Comparison of ENCODE assay signal across 24 mouse cellular contexts in the genomic region with DNA sequence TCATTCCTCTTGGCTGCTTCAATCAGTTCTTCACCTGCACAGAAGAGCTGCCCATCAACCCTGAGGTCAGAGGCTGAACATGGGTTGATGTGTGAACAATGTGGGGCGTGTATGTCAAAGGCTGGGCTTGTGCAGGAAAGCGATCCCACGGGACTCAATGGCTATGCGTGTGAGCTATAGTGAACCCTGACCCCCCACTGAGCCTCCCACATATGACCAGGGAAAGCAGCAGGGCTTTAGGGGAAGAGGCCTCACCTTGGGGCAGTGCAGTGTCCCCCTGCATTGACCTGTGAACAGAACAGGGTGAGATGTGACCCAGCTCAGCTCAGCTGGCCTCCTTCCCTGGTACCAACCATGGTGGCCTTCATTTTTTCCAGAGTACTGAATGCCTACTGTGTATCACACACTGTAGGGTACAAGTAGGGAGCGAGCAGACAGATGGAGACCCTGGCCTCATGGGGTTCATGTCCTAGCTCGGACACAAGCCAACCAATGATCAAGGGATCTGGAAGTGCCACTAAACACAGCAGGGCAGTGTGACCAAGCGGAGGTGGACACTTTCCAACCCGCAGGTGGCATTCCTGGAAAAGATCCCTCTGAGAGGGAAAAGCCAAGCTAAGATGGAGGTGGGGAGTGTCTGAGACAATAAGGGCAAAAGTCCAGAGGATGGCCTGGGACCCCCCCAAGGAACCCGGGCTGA. TPM values are rescaled to one million over a fixed set of nuclear protein-coding genes. Genes with fewer than 3 reads are reported as not detected.
DNase-seq lines count a peak whose midpoint lies in the region; ATAC-seq and TF ChIP-seq lines count a peak whose summit lies in the region.
"Had no signal": no experiment of that assay in that cellular context is flagged by ENCODE, and none has a peak within 500 bp of the region (broad histone marks: within the 10 kb centered on the region; RNA-seq: fewer than 3 reads in every experiment).

No protein-coding gene starts in this region.

- H3K27ac ChIP-seq in left cerebral cortex, adult 2 months: peak overlapping the region; percentile 16; the same call in 1 of the 2 replicates
- 0 out of 2 replicates have a peak overlapping the region, but pooled peaks have one; percentile 99 for H3K27ac ChIP-seq in limb, embryonic 12.5 days
- H3K27ac ChIP-seq: forebrain, embryonic 13.5 days; kidney, postnatal 0 days; macrophage had no signal

- ATAC-seq in limb, embryonic 12.5 days (ENCODE audit: insufficient number of reproducible peaks, insufficient read depth, low FRiP score, low TSS enrichment, low read depth): no peak
- ATAC-seq: forebrain, embryonic 13.5 days had no signal

- H3K4me2 ChIP-seq in limb, embryonic 12.5 days: no peak overlapping the region
- H3K4me2 ChIP-seq: forebrain, embryonic 13.5 days; heart, embryonic 11.5 days; lung, embryonic 14.5 days; midbrain, embryonic 12.5 days had no signal

- H3K4me3 ChIP-seq in left cerebral cortex, adult 2 months: no peak overlapping the region
- no peak overlapping the region for H3K4me3 ChIP-seq in limb, embryonic 12.5 days (replicated peaks)
- H3K4me3 ChIP-seq: forebrain, embryonic 13.5 days; midbrain, embryonic 12.5 days had no signal

- H3K36me3 ChIP-seq in limb, embryonic 12.5 days: peaks cover 60% of the 10 kb centered on the region

- H3K9ac ChIP-seq in limb, embryonic 12.5 days (replicated peaks): no peak overlapping the region
- H3K9ac ChIP-seq: forebrain, embryonic 13.5 days; lung, embryonic 14.5 days; midbrain, embryonic 12.5 days had no signal

- H3K4me1 ChIP-seq in limb, embryonic 12.5 days (replicated peaks): peaks cover 25% of the 10 kb centered on the region

- no peaks in the 10 kb centered on the region for H3K9me3 ChIP-seq in limb, embryonic 12.5 days
- H3K9me3 ChIP-seq: forebrain, embryonic 13.5 days; midbrain, embryonic 12.5 days had no signal

- DNase-seq in gastrocnemius, postnatal 10 days: peak; percentile 7
- DNase-seq in gastrocnemius, postnatal 4 days (ENCODE audit: low spot score in 2 of 2): no peak
- no peak for DNase-seq in left cerebral cortex, adult 2 months (ENCODE audit: extremely low spot score in 1 of 2, low spot score in 2 of 2)
- DNase-seq in left cerebral cortex, postnatal 4 days: no peak
- DNase-seq in cerebellum, adult 9-10 months: peak; percentile 83
- no peak for DNase-seq in thymus, postnatal 4 days
- no peak for DNase-seq in natural killer cell, adult 2 months (ENCODE audit: low spot score in 2 of 2)
- DNase-seq: adrenal gland, postnatal 10 days; embryo, embryonic 11 days; gastrocnemius, postnatal 36 days; layer of hippocampus, adult 9-11 months; liver; lung, embryonic 14.5 days; thymus, postnatal 25 days had no signal

- TF ChIP-seq CTCF in left cerebral cortex, adult 2 months (IDR thresholded peaks at IDR 0.05): no peak

- WGBS in limb, embryonic 12.5 days: 89% methylated on average over 9 of the region's 9 CpGs

- no peaks in the 10 kb centered on the region for H3K27me3 ChIP-seq in limb, embryonic 12.5 days
- H3K27me3 ChIP-seq: forebrain, embryonic 13.5 days; midbrain, embryonic 12.5 days had no signal

- intact Hi-C loops in left cerebral cortex, adult 2 months (cut with DNase I): loop anchor here (5.0 kb wide), 1 partner anchor 447 kb away; the partner anchor contains the start of gene 1700029I15Rik
- intact Hi-C loops in left cerebral cortex, postnatal 4 days (cut with DNase I): no loop called here

RNA-seq across cellular contexts. Expression of gene Mdk, which starts 2.9 kb away (rescaled TPM):
- 10 to 100 TPM; 43.3 to 55.2 TPM for total RNA-seq in gastrocnemius, postnatal 10 days (2021)
- total RNA-seq in gastrocnemius, postnatal 4 days (2021): 100 to 1,000 TPM; 130 to 135 TPM
- total RNA-seq in left cerebral cortex, adult 2 months (2021): 10 to 100 TPM; 16.5 to 21.5 TPM
- total RNA-seq in left cerebral cortex, postnatal 4 days (2021): 10 to 100 TPM; 40.6 to 45.4 TPM
- polyA plus RNA-seq in limb, embryonic 12.5 days (2016; fragmentation: Nextera tagmentation; extraction: Ambion mirVana): 2,281 and 2,291 TPM in 2 replicates

RNA-seq across cellular contexts. Expression of gene Chrm4, which starts 7.9 kb away (rescaled TPM):
- total RNA-seq in gastrocnemius, postnatal 10 days (2021): under 1 TPM in 1 of 2 experiments, not detected in 1; 0.16 TPM
- under 1 TPM; 0.32 to 0.36 TPM for total RNA-seq in gastrocnemius, postnatal 4 days (2021)
- 10 to 100 TPM; 47.9 to 59.9 TPM for total RNA-seq in left cerebral cortex, adult 2 months (2021)
- 10 to 100 TPM; 10.8 to 12.2 TPM for total RNA-seq in left cerebral cortex, postnatal 4 days (2021)
- 0.33 and 0.65 TPM in 2 replicates for polyA plus RNA-seq in limb, embryonic 12.5 days (2016; fragmentation: Nextera tagmentation; extraction: Ambion mirVana)
- total RNA-seq: gastrocnemius, postnatal 36 days; heart, postnatal 25 days; neutrophil, adult 5-6 weeks had no signal
- polyA plus RNA-seq: heart, embryonic 11.5 days; kidney, postnatal 0 days; macrophage had no signal

RNA-seq across cellular contexts. Expression of gene Gm9821, which starts 10.5 kb away (rescaled TPM):
- not detected for total RNA-seq in gastrocnemius, postnatal 10 days (2021)
- not detected for total RNA-seq in gastrocnemius, postnatal 4 days (2021)
- total RNA-seq in left cerebral cortex, adult 2 months (2021): not detected
- not detected for total RNA-seq in left cerebral cortex, postnatal 4 days (2021)
- polyA plus RNA-seq in limb, embryonic 12.5 days (2016; fragmentation: Nextera tagmentation; extraction: Ambion mirVana): 0.28 and 0.59 TPM in 2 replicates
- total RNA-seq: adrenal gland, postnatal 10 days; gastrocnemius, postnatal 36 days; heart, postnatal 25 days; left cerebral cortex, postnatal 10 days had no signal
- polyA plus RNA-seq: testis, adult 2 months had no signal

RNA-seq across cellular contexts. Expression of gene Dgkz, which starts 40.7 kb away (rescaled TPM):
- 10 to 100 TPM; 60.5 to 84.3 TPM for total RNA-seq in gastrocnemius, postnatal 10 days (2021)
- total RNA-seq in gastrocnemius, postnatal 4 days (2021): 100 to 1,000 TPM in 1 of 2 experiments, 10 to 100 TPM in 1; 96.0 to 121 TPM
- 100 to 1,000 TPM; 553 to 561 TPM for total RNA-seq in left cerebral cortex, adult 2 months (2021)
- 100 to 1,000 TPM; 134 to 158 TPM for total RNA-seq in left cerebral cortex, postnatal 4 days (2021)
- 33.7 and 39.9 TPM in 2 replicates for polyA plus RNA-seq in limb, embryonic 12.5 days (2016; fragmentation: Nextera tagmentation; extraction: Ambion mirVana)

Comparison
In these comparisons a context has a peak if more than half of its experiments do, and no peak if none do; other contexts are left out.
1. DNase-seq: peak in gastrocnemius, postnatal 10 days (single experiment) and cerebellum, adult 9-10 months (single experiment); none in gastrocnemius, postnatal 4 days (0 of 2), left cerebral cortex, adult 2 months (0 of 2), left cerebral cortex, postnatal 4 days (single experiment), thymus, postnatal 4 days (single experiment) and natural killer cell, adult 2 months (0 of 2).
2. RNA of gene Chrm4, which starts 7.9 kb away (total RNA-seq): 47.9 to 59.9 TPM in left cerebral cortex, adult 2 months and 10.8 to 12.2 TPM in left cerebral cortex, postnatal 4 days; 0.32 to 0.36 TPM in gastrocnemius, postnatal 4 days and 0.16 TPM in gastrocnemius, postnatal 10 days; every median in the first group is over 4 times any median in the second.